Mouse (Mus musculus) retina, postnatal 7 days (tissue): ENCODE results near the gene Celsr2.

ENCODE experiments used
- DNase-seq: peaks from one replicate; pipeline ENCODE4 v3.0.0-alpha.2; 2012; ENCODE audit warnings: low read depth, low spot score

Gene Celsr2

GRCm38 (mm10) chr3:108414857-108415830 lies at the start of gene Celsr2:
TSS of gene Celsr2 (minus strand) at chr3:108415552.
- DNase-seq = no peak

DNA sequence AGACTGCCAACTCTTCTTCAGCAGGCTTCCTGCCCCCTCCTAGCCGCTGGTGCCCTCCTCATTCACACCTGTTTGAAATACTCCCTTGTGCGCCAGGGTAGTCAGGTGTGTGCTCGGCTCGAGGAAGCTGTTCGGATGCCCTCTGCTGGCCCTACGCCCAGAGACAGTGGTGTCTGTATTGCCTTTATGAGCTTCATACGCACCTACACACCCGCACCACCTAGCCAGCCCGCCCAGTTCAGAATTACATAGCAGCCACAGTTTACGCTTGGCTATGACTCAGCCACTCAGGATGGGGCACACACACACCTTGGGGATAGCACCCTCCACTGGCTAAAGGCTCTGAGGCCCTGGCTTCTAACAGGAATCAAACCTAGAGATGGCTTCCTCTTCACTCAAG lies 43.5 kb upstream of the Celsr2 start:
- DNase-seq = no peak

DNA sequence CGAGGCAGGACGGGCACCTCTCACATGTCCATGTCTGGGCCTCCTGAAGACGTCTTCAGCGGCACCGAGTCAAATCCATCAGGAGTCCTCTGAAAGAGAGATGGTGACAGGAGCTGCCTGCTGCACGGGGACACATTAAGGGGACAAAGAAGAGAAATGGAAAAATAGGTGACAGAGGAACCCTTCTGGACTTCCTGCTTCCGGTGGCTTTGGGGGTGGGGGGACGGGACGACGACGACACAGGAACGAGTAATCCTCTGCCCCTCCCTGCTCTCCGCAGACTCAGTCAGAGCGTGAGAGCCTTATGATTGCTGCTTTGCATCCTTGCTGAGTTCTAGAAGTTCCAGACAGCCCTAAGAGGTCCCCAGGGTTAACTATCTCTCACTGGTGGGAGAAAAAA lies 43.0 kb upstream of the Celsr2 start:
- DNase-seq = no peak

GRCm38 (mm10) chr3:108454172-108454571 lies 38.8 kb upstream of the Celsr2 start:
- DNase-seq = no peak

DNA sequence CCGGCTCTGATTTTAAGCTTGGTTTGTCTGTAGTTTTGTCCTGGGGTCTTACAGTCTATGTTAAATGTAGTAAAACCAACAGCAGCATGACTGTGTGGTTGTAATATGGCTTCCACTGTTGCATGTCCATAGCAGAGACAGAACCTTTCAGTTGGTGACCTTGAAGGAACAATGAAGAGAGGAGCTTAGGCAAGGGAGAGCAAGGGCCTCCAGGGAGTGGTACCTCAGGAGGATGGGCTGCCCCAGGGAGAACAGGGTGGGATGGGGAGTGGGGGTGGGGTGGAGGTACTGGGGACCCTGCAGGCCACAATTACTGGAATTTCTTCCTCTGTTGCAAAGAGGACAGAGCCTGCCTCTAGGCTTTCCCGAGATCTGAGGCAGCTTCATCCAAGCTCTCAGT lies 36.6 kb upstream of the Celsr2 start:
- no peak for DNase-seq

DNA sequence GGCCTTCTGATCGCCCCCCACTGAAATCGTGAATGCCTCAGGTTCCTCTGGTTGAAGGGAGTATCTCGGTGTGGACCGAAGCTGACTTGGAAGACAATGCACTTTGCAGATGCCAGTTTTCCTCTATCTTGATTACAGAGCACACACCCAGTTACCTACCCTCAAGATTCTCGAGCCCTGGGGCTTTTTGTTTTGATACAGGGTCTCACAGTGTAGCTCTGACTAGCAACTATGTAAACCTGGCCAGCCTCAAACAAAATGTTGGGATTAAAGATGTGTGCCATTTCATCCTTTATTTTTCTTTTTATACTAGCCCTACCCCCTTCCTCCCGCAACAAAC lies 30.0 kb upstream of the Celsr2 start:
- DNase-seq = no peak

DNA sequence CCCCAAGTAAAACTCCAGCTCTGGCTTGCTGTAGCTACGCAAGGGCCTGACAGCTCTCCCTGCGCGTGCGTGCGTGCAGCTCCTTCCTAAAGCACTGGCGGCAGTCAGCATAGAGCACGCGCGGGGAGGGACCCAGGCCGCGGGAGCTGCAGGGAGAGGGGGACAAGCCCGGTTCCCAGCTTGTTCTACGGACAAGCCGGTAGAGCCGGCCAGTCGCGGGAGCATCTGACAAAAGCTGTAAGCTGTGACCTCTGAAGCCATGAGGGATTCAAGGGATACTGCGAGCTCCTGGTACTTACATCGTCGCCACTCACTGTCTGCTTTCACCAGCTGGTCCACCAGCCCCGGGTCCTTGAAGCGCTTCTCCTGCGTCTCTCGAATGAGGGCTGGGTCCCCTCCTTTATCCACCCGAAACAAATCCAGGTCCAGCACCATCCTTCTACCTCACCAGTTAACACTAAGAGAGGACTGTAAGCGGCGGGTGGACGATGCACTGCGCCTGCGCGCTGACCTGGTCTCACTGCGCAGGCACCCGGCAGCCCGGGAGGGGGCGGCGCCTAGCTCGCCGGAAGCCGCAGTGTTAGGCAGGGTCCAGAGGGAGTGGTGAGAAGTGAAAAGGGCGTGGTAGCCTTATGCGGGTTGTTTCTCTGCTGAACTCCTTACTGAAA lies 29.5 kb upstream of the Celsr2 start, which contains the start of gene Sars:
Sars (minus strand) TSS at position 512 of the 668 bp plus-strand sequence.
- DNase-seq = peak; percentile 85

DNA sequence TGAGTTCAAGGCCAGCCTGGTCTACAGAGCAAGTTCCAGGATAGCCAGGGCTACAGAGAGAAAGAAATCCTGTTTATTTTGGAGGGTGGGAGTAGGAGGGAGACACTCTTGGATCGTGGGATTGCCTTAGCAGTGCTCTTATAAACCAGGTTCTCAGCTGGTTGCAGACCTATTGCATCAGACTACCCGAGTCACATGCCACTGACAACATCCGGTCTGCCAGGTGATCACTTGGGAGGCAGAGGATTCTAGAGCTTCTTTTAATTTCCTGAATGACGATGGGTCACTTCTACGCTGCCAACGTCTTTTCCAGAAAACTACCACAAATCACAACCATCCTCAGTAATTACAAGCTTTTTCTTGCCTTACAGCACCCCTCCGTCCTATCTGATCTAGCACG lies 28.7 kb upstream of the Celsr2 start:
- DNase-seq = no peak

DNA sequence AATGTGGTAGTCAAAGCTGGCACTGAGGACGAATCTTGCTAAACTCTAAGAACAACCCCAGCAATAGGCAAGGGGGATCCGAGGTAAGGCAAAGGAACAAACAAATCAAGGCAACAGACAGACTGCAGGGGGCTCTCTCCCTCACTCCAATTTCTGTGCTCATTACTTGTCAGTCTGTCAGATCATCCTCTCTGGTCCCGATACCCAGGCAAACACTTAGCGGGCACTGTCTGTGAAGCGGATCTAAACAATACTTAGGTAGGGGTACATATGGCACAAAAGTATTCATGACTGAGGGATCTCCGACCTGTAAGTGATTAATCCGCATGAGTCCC lies 21.0 kb upstream of the Celsr2 start:
- DNase-seq = no peak

- DNase-seq = no peak
These were observed 20.5 kb upstream of the Celsr2 start for GRCm38 (mm10) chr3:108435701-108436379.

GRCm38 (mm10) chr3:108433881-108434495 lies 18.6 kb upstream of the Celsr2 start:
- no peak for DNase-seq

- no peak for DNase-seq
These were observed 18.0 kb upstream of the Celsr2 start for GRCm38 (mm10) chr3:108433188-108433880.

DNA sequence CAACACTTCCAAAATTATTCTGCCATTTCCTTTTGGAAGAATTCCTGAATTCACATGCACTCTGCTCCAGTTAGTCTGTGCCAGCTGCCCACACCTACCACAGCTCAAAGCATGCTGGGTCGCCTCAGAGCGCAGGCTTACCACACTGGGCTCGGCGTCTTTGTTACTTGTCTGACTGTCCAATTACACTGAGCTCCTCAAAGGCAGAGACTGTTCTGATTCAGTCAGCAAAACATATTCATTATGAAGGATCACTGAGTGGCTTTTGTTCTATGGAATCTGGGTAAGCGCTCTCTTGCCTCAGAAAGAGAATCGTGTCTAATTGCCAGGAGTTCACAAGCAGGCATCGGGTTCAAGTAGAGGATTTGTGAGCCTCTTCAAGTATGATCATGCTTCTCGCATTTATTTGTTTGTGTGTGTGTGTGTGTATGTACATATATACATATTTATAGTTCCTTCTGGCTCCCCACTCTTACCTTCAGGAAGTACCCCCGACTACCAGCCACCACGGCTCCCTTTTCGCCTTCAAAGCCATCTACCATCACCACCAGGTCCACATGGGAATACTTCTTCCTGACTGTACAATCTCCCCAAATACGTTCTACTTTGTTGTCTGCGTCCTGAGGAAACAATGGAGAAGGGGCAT lies 17.3 kb upstream of the Celsr2 start:
- DNase-seq = no peak

GRCm38 (mm10) chr3:108425624-108426018 lies 10.3 kb upstream of the Celsr2 start:
- DNase-seq = no peak

GRCm38 (mm10) chr3:108424944-108425623 lies 9.7 kb upstream of the Celsr2 start:
- DNase-seq = no peak

GRCm38 (mm10) chr3:108423844-108424801 lies 8.8 kb upstream of the Celsr2 start:
- DNase-seq = no peak

DNA sequence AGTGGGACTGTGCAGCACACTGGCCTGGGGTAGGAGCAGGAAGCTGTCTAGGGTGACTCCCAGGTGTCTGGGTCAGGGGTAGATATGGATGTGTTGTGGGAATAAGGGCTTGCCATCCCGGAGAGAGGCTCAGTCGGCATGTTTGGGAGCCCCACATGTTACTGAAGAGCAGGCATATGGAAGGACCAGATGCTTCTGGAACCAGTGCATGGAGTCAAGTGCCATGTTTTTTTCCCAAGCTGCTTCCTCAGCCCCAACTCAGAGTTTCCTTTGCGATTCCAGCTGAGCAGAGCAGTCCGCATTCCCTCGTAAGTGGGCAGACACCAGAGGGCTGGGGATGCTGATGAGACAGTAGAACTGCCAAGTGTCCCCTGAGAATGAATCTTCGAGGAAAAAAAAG lies 7.7 kb upstream of the Celsr2 start:
- DNase-seq = no peak

- DNase-seq = peak; percentile 65
These were observed 475 bp upstream of the Celsr2 start for GRCm38 (mm10) chr3:108415831-108416223.
